Mouse (Mus musculus): ENCODE measurements around the gene Efna4.

DNA sequence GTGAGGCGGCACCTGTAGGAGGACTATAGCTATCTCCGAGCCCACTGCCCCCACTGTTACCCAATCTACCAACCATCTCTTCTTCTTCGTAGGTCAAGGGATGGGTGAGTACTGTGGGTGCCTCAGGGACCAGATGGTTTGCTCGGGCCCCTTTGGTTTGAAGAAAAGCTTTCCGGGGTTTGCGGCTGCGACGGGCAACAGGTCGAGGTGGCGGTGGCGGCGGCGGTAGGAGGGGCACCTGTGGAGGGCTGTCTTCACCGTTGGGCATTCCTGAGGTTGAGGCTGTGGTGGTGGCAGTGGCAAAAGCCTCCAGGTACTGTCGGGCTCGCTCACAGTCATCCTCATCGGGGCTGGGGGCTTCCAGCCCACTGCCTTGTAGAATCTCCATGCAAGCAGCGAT is 42.9 kb upstream of the Efna4 start:
- no peak for TF ChIP-seq CTCF (IDR thresholded peaks at IDR 0.05; ENCODE audit: borderline replicate concordance, insufficient read depth, low read depth, low read length)
- no peak for TF ChIP-seq POLR2A (IDR thresholded peaks at IDR 0.05; ENCODE audit: borderline replicate concordance, insufficient read depth, low read length)
